Comparison of ENCODE assay signal across 17 mouse cellular contexts in genomic region chr10:94567915-94568314, GRCm38 (mm10).
DNase-seq lines count a peak whose midpoint lies in the region; ATAC-seq and TF ChIP-seq lines count a peak whose summit lies in the region.
"Had no signal": no experiment of that assay in that cellular context is flagged by ENCODE, and none has a peak within 500 bp of the region (broad histone marks: within the 10 kb centered on the region; RNA-seq: fewer than 3 reads in every experiment).

No protein-coding gene starts in this region.

- no peak overlapping the region for H3K4me2 ChIP-seq in midbrain, postnatal 0 days (ENCODE audit: low read depth, low read length, poor library complexity, severe bottlenecking)
- H3K4me2 ChIP-seq in midbrain, embryonic 14.5 days (ENCODE audit: low read length), result no peak overlapping the region
- H3K4me2 ChIP-seq: liver, embryonic 15.5 days; midbrain, embryonic 15.5 days; neural tube, embryonic 12.5 days had no signal

- 76% methylated on average over 14 of the region's 14 CpGs for WGBS in midbrain, postnatal 0 days
- 81% methylated on average over 14 of the region's 14 CpGs for WGBS in midbrain, embryonic 14.5 days

- no peak overlapping the region for H3K4me3 ChIP-seq in midbrain, postnatal 0 days (ENCODE audit: low read depth, low read length)
- no peak overlapping the region for H3K4me3 ChIP-seq in midbrain, embryonic 14.5 days (replicated peaks; ENCODE audit: low read depth, low read length)
- H3K4me3 ChIP-seq: liver, embryonic 15.5 days; midbrain, embryonic 15.5 days; neural tube, embryonic 12.5 days had no signal

- H3K27ac ChIP-seq in midbrain, postnatal 0 days (ENCODE audit: low read depth, low read length), result no peak overlapping the region
- H3K27ac ChIP-seq in midbrain, embryonic 14.5 days (replicated peaks; ENCODE audit: low read depth, low read length), result no peak overlapping the region
- H3K27ac ChIP-seq: liver, embryonic 15.5 days; macrophage; midbrain, embryonic 15.5 days; neural tube, embryonic 12.5 days had no signal

- no peak for TF ChIP-seq CTCF in midbrain, postnatal 0 days (IDR thresholded peaks at IDR 0.05)

- H3K36me3 ChIP-seq in midbrain, postnatal 0 days (ENCODE audit: insufficient read depth, low read length), result no peaks in the 10 kb centered on the region
- no peaks in the 10 kb centered on the region for H3K36me3 ChIP-seq in midbrain, embryonic 14.5 days (ENCODE audit: control insufficient read depth, insufficient read depth, low read length)
- H3K36me3 ChIP-seq: liver, embryonic 15.5 days; midbrain, embryonic 15.5 days; neural tube, embryonic 12.5 days had no signal

- DNase-seq in gastrocnemius, postnatal 14 days, result peak; percentile 48
- DNase-seq in gastrocnemius, postnatal 4 days (ENCODE audit: low spot score in 2 of 2), result no peak
- DNase-seq in midbrain, postnatal 0 days (ENCODE audit: low spot score), result peak; percentile 47
- DNase-seq in midbrain, embryonic 14.5 days, result no peak
- peak; percentile 47 to 52 for DNase-seq in cerebellum, adult 18-20 months
- DNase-seq in gastrocnemius, postnatal 25 days, result peak; percentile 44
- DNase-seq in kidney, postnatal 36 days, result no peak
- no peak for DNase-seq in embryo, embryonic 10 days (ENCODE audit: low spot score)
- DNase-seq: adrenal gland, postnatal 25 days; B cell, adult 2 months; kidney, adult 9 months had no signal

- intact Hi-C loops in gastrocnemius, postnatal 14 days (cut with DNase I; ENCODE audit: low total_unique reads), result no loop called here

- no peak for ATAC-seq in midbrain, postnatal 0 days (ENCODE audit: low FRiP score)
- no peak for ATAC-seq in midbrain, embryonic 14.5 days (ENCODE audit: low FRiP score, low TSS enrichment)
- ATAC-seq: forebrain, embryonic 16.5 days; hindbrain, embryonic 16.5 days; midbrain, embryonic 15.5 days had no signal

- no peaks in the 10 kb centered on the region for H3K9me3 ChIP-seq in midbrain, postnatal 0 days (ENCODE audit: low read length)
- no peaks in the 10 kb centered on the region for H3K9me3 ChIP-seq in midbrain, embryonic 14.5 days (ENCODE audit: control insufficient read depth, low read length)
- H3K9me3 ChIP-seq: liver, embryonic 15.5 days; midbrain, embryonic 15.5 days; neural tube, embryonic 12.5 days had no signal

- no peaks in the 10 kb centered on the region for H3K27me3 ChIP-seq in midbrain, postnatal 0 days (ENCODE audit: insufficient read depth, low read length)
- no peaks in the 10 kb centered on the region for H3K27me3 ChIP-seq in midbrain, embryonic 14.5 days (ENCODE audit: control insufficient read depth, insufficient read depth, low read length)
- H3K27me3 ChIP-seq: liver, embryonic 15.5 days; midbrain, embryonic 15.5 days; neural tube, embryonic 12.5 days had no signal

- H3K4me1 ChIP-seq in midbrain, postnatal 0 days (ENCODE audit: insufficient read depth, low read length), result no peaks in the 10 kb centered on the region
- H3K4me1 ChIP-seq in midbrain, embryonic 14.5 days (ENCODE audit: control insufficient read depth, insufficient read depth, low read length), result peaks cover 4% of the 10 kb centered on the region; the same call in 1 of the 2 replicates
- H3K4me1 ChIP-seq: neural tube, embryonic 12.5 days had no signal

- no peak overlapping the region for H3K9ac ChIP-seq in midbrain, postnatal 0 days (replicated peaks; ENCODE audit: low read length, poor library complexity, severe bottlenecking)
- H3K9ac ChIP-seq in midbrain, embryonic 14.5 days (replicated peaks; ENCODE audit: low read length), result no peak overlapping the region
- H3K9ac ChIP-seq: liver, embryonic 15.5 days; midbrain, embryonic 15.5 days; neural tube, embryonic 12.5 days had no signal

Comparison
In these comparisons a context has a peak if more than half of its experiments do, and no peak if none do; other contexts are left out.
1. DNase-seq: peak in gastrocnemius, postnatal 14 days (single experiment), midbrain, postnatal 0 days (single experiment), cerebellum, adult 18-20 months (2 of 2) and gastrocnemius, postnatal 25 days (single experiment); none in gastrocnemius, postnatal 4 days (0 of 2), midbrain, embryonic 14.5 days (single experiment), kidney, postnatal 36 days (0 of 2) and embryo, embryonic 10 days (single experiment).